Mouse (Mus musculus) monocyte, adult 59 days (primary cell): ENCODE measurements around the gene Hint2. TPM values are rescaled to one million over a fixed set of nuclear protein-coding genes. Genes with fewer than 3 reads are reported as not detected.

Experiments used
- total RNA-seq, 2 experiments: library from RNA; stranded (reverse); gene quantifications; one replicate each; pipeline ENCODE4 v1.2.4; 2023

Hint2 gene
- total RNA-seq: 10 to 100 TPM; 13.7 to 14.6 TPM

GRCm38 (mm10) chr4:43656339-43657109 is at the start of gene Hint2:
Hint2 (minus strand) TSS chr4:43656466.

DNA sequence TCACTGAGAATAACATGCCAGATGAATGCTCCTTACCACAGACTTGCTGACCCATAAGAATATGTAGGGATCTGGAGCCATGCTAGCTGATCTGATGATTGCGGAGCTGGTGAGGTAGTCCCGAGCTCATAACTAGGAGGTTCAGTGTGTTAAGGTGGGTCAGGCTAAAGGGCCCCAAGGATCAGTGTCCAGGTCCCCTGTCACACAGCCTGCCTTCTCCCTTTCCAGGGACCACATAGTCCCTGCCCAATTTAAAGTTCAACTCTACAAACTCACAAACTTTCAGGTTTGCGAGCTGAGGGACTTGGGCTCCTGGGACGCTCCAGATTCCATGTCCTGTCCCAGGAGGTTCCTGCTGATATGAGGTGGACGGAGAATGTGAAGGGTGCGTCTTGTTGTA is 44.4 kb upstream of the Hint2 start, which contains the start of gene Olfr70:
Gene Olfr70 (minus strand): TSS at position 101 of the 400 bp plus-strand sequence.

DNA sequence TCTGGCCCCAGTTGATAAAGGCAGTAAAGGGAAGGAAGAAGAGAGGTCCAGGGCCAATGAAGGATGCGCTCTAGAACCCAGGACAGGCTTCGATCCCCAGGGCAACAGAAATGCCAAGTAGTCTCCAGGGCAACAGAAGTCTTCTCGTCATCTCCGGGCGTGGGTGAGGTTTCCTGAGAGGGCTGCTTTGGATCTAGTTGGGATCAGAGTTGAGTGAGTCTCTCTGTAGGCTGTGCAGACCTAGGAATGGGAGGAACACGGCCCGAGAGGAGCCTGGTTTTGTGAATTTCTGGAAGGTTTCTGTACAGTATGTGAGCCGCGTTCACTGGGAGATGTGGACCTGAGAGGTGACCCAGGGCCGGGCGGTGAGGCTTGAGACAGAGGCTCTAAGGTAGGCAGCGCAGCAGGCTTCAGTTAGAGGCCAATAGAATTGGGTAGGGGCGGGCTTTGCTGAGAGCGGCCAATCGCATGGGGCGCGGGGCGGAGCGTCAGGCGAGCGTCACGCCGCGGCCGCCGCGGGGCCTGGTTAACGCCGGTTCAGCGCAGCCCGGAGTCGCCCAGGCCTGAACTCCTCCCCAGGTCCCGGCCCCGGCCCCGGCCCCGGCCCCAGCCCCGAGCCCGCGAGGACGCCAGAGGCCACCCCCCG is 12.6 kb upstream of the Hint2 start, which contains the start of the genes Tmem8b and Fam221b:
Gene Tmem8b (plus strand): TSS at position 190 of the 646 bp plus-strand sequence.
Gene Fam221b (minus strand): TSS at position 364 of the 646 bp plus-strand sequence.

GRCm38 (mm10) chr4:43653161-43654015 is 2.9 kb downstream of the Hint2 start, which contains the start of gene Spag8:
Spag8 (minus strand) TSS chr4:43653594.

GRCm38 (mm10) chr4:43631046-43631955 is 25.0 kb downstream of the Hint2 start, which contains the start of gene Npr2:
Npr2 (plus strand) TSS chr4:43631935.

Other genes starting within 250 kb of the Hint2 start
- not detected for gene Fam166b, start 227.3 kb downstream of the Hint2 start, total RNA-seq
- gene Tesk1, start 214.5 kb downstream of the Hint2 start, total RNA-seq: 10 to 100 TPM; 37.3 to 37.8 TPM
- 10 to 100 TPM in 1 of 2 experiments, 1 to 10 TPM in 1; 8.2 to 10.6 TPM for gene Cd72, start 201.8 kb downstream of the Hint2 start, total RNA-seq
- not detected for gene Sit1, start 172.7 kb downstream of the Hint2 start, total RNA-seq
- gene Ccdc107, start 163.6 kb downstream of the Hint2 start, total RNA-seq: 10 to 100 TPM; 10.6 to 11.3 TPM
- 1 to 10 TPM; 2.5 to 2.6 TPM for gene Arhgef39, start 156.8 kb downstream of the Hint2 start, total RNA-seq
- gene Car9, start 149.5 kb downstream of the Hint2 start, total RNA-seq: 1 to 10 TPM; 2.2 to 5.1 TPM
- gene Tpm2, start 132.7 kb downstream of the Hint2 start, total RNA-seq: under 1 TPM; 0.36 to 0.58 TPM
- gene Creb3, start 94.1 kb downstream of the Hint2 start, total RNA-seq: 100 to 1,000 TPM in 1 of 2 experiments, 10 to 100 TPM in 1; 69.0 to 105 TPM
- 100 to 1,000 TPM; 825 to 900 TPM for gene Tln1, start 93.8 kb downstream of the Hint2 start, total RNA-seq
- 10 to 100 TPM; 27.9 to 30.9 TPM for gene Rgp1, start 77.8 kb downstream of the Hint2 start, total RNA-seq
- 10 to 100 TPM; 25.2 to 34.6 TPM for gene Gba2, start 77.6 kb downstream of the Hint2 start, total RNA-seq
- not detected for gene Msmp, start 72.0 kb downstream of the Hint2 start, total RNA-seq
- gene Npr2, start 24.5 kb downstream of the Hint2 start, total RNA-seq: under 1 TPM in 1 of 2 experiments, not detected in 1; 0.39 TPM
- not detected for gene Spag8, start 2.9 kb downstream of the Hint2 start, total RNA-seq
- gene Tmem8b, start 12.5 kb upstream of the Hint2 start, total RNA-seq: 1 to 10 TPM; 1.9 to 2.2 TPM
- under 1 TPM in 1 of 2 experiments, not detected in 1; 0.13 TPM for gene Fam221b, start 12.7 kb upstream of the Hint2 start, total RNA-seq
- not detected for gene Olfr70, start 44.3 kb upstream of the Hint2 start, total RNA-seq
- gene Olfr71, start 53.8 kb upstream of the Hint2 start, total RNA-seq: not detected
- not detected for gene Hrct1, start 70.7 kb upstream of the Hint2 start, total RNA-seq
- not detected for gene Spaar, start 73.6 kb upstream of the Hint2 start, total RNA-seq
- not detected for gene Olfr159, start 114.5 kb upstream of the Hint2 start, total RNA-seq
- not detected for gene Olfr156, start 167.4 kb upstream of the Hint2 start, total RNA-seq
- not detected for gene Olfr157, start 183.7 kb upstream of the Hint2 start, total RNA-seq
- not detected for gene Olfr155, start 195.1 kb upstream of the Hint2 start, total RNA-seq
- gene Reck, start 219.1 kb upstream of the Hint2 start, total RNA-seq: under 1 TPM; 0.18 to 0.39 TPM